Mouse (Mus musculus): ENCODE data around the gene Ptprt.

The Ptprt gene

GRCm38 (mm10) chr2:161706386-161706915, 954.5 kb downstream of the Ptprt start:
- DNase-seq (ENCODE audit: extremely low read depth, low read depth), result no peak

- DNase-seq (ENCODE audit: extremely low read depth, low read depth), result no peak
Observed at GRCm38 (mm10) chr2:161704811-161705210, 956.1 kb downstream of the Ptprt start.

- DNase-seq (ENCODE audit: extremely low read depth, low read depth), result no peak
Observed at GRCm38 (mm10) chr2:161704410-161704809, 956.5 kb downstream of the Ptprt start.

- no peak for DNase-seq (ENCODE audit: extremely low read depth, low read depth)
Observed at GRCm38 (mm10) chr2:161695819-161696218, 965.1 kb downstream of the Ptprt start.

- DNase-seq (ENCODE audit: extremely low read depth, low read depth), result no peak
Observed at GRCm38 (mm10) chr2:161668302-161668986, 992.5 kb downstream of the Ptprt start.

GRCm38 (mm10) chr2:161661912-161662311, 999.0 kb downstream of the Ptprt start:
- no peak for DNase-seq (ENCODE audit: extremely low read depth, low read depth)

GRCm38 (mm10) chr2:161660827-161661226, 1000.1 kb downstream of the Ptprt start:
- no peak for DNase-seq (ENCODE audit: extremely low read depth, low read depth)

- no peak for DNase-seq (ENCODE audit: extremely low read depth, low read depth)
Observed at GRCm38 (mm10) chr2:161657046-161657445, 1003.9 kb downstream of the Ptprt start.

- no peak for DNase-seq (ENCODE audit: extremely low read depth, low read depth)
Observed at GRCm38 (mm10) chr2:161656632-161657031, 1004.3 kb downstream of the Ptprt start.

- no peak for DNase-seq (ENCODE audit: extremely low read depth, low read depth)
Observed at GRCm38 (mm10) chr2:161640805-161641204, 1020.1 kb downstream of the Ptprt start.

GRCm38 (mm10) chr2:161634084-161634483, 1026.9 kb downstream of the Ptprt start:
- no peak for DNase-seq (ENCODE audit: extremely low read depth, low read depth)

- DNase-seq (ENCODE audit: extremely low read depth, low read depth), result no peak
Observed at GRCm38 (mm10) chr2:161625896-161626295, 1035.1 kb downstream of the Ptprt start.

GRCm38 (mm10) chr2:161608401-161608800, 1052.5 kb downstream of the Ptprt start:
- no peak for DNase-seq (ENCODE audit: extremely low read depth, low read depth)

- no peak for DNase-seq (ENCODE audit: extremely low read depth, low read depth)
Observed at GRCm38 (mm10) chr2:161607372-161607771, 1053.6 kb downstream of the Ptprt start.

GRCm38 (mm10) chr2:161600206-161600808, 1060.6 kb downstream of the Ptprt start:
- DNase-seq (ENCODE audit: extremely low read depth, low read depth), result no peak

GRCm38 (mm10) chr2:161593391-161594152, 1067.4 kb downstream of the Ptprt start:
- no peak for DNase-seq (ENCODE audit: extremely low read depth, low read depth)

GRCm38 (mm10) chr2:161574401-161574800, 1086.5 kb downstream of the Ptprt start:
- no peak for DNase-seq (ENCODE audit: extremely low read depth, low read depth)

GRCm38 (mm10) chr2:161572201-161572600, 1088.7 kb downstream of the Ptprt start:
- DNase-seq (ENCODE audit: extremely low read depth, low read depth), result no peak

GRCm38 (mm10) chr2:161570236-161570995, 1090.5 kb downstream of the Ptprt start:
- DNase-seq (ENCODE audit: extremely low read depth, low read depth), result no peak

- no peak for DNase-seq (ENCODE audit: extremely low read depth, low read depth)
Observed at GRCm38 (mm10) chr2:161561502-161561901, 1099.4 kb downstream of the Ptprt start.

- no peak for DNase-seq (ENCODE audit: extremely low read depth, low read depth)
Observed at GRCm38 (mm10) chr2:161557874-161558273, 1103.1 kb downstream of the Ptprt start.

All from MEL-GATA-1-ER (cell line).